Mouse (Mus musculus): Measurements from ENCODE around the gene Wfdc11. TPM values are rescaled to one million over a fixed set of nuclear protein-coding genes. Genes with fewer than 3 reads are reported as not detected.

Wfdc11 gene
- total RNA-seq, 1 experiment, result not detected

GRCm38 (mm10) chr2:164684807-164685206 is 10.9 kb upstream of the Wfdc11 start, which contains the start of gene Wfdc13:
Wfdc13 (plus strand) TSS chr2:164685107.
- H3K27ac ChIP-seq (ENCODE audit: insufficient read depth, low read depth, low read length, poor library complexity, severe bottlenecking), result no peak within 1 kb of the TSS
- in situ Hi-C loops (cut with MboI; ENCODE audit: low sequenced_read_pairs in 2 of 2, unreplicated experiment in 2 of 2), result no loop called here
- no peaks in the 10 kb centered on the region for H3K4me1 ChIP-seq (ENCODE audit: control insufficient read depth in 2 of 2, insufficient read depth in 2 of 2, low read length in 2 of 2, poor library complexity in 1 of 2)
- no peak for TF ChIP-seq HCFC1 (IDR thresholded peaks at IDR 0.05; ENCODE audit: borderline replicate concordance, insufficient read depth, low read length)
- TF ChIP-seq ZNF384 (IDR thresholded peaks at IDR 0.05; ENCODE audit: low read depth, low read length), result no peak
- no peak for TF ChIP-seq MAFK (IDR thresholded peaks at IDR 0.05; ENCODE audit: insufficient read depth, low read depth, low read length)
- no peak for TF ChIP-seq CHD2 (IDR thresholded peaks at IDR 0.05; ENCODE audit: low read depth, low read length)
- no peak for TF ChIP-seq ZC3H11A (IDR thresholded peaks at IDR 0.05; ENCODE audit: borderline replicate concordance, low read depth, low read length)
- H3K9me3 ChIP-seq (ENCODE audit: control insufficient read depth, insufficient read depth, low read depth, low read length), result no peaks in the 10 kb centered on the region
- H3K9ac ChIP-seq (ENCODE audit: insufficient read depth, low read depth, low read length, poor library complexity, severe bottlenecking), result no peak within 1 kb of the TSS
- H3K4me3 ChIP-seq (ENCODE audit: insufficient read depth in 1 of 2, low read depth in 1 of 2, low read length in 2 of 2, poor library complexity in 1 of 2, severe bottlenecking in 1 of 2), result no peak within 1 kb of the TSS
- no peaks in the 10 kb centered on the region for H3K36me3 ChIP-seq (ENCODE audit: control insufficient read depth, insufficient read depth, low read length, poor library complexity, severe bottlenecking)
- DNase-seq (ENCODE audit: low read depth, low spot score), result no peak

- H3K9me3 ChIP-seq (ENCODE audit: control insufficient read depth, insufficient read depth, low read depth, low read length), result no peaks in the 10 kb centered on the region
- in situ Hi-C loops (cut with MboI; ENCODE audit: low sequenced_read_pairs in 2 of 2, unreplicated experiment in 2 of 2), result no loop called here
- H3K4me3 ChIP-seq (ENCODE audit: insufficient read depth in 1 of 2, low read depth in 1 of 2, low read length in 2 of 2, poor library complexity in 1 of 2, severe bottlenecking in 1 of 2), result no peak overlapping the region
- no peaks in the 10 kb centered on the region for H3K36me3 ChIP-seq (ENCODE audit: control insufficient read depth, insufficient read depth, low read length, poor library complexity, severe bottlenecking)
- no peak overlapping the region for H3K9ac ChIP-seq (ENCODE audit: insufficient read depth, low read depth, low read length, poor library complexity, severe bottlenecking)
- no peaks in the 10 kb centered on the region; a peak in 1 of 4 replicates for H3K4me1 ChIP-seq (ENCODE audit: control insufficient read depth in 2 of 2, insufficient read depth in 2 of 2, low read length in 2 of 2, poor library complexity in 1 of 2)
- no peak overlapping the region for H3K27ac ChIP-seq (ENCODE audit: insufficient read depth, low read depth, low read length, poor library complexity, severe bottlenecking)
- no peak for DNase-seq (ENCODE audit: low read depth, low spot score)
- TF ChIP-seq CHD2 (IDR thresholded peaks at IDR 0.05; ENCODE audit: low read depth, low read length), result no peak
- no peak for TF ChIP-seq HCFC1 (IDR thresholded peaks at IDR 0.05; ENCODE audit: borderline replicate concordance, insufficient read depth, low read length)
- no peak for TF ChIP-seq ZC3H11A (IDR thresholded peaks at IDR 0.05; ENCODE audit: borderline replicate concordance, low read depth, low read length)
- no peak for TF ChIP-seq ZNF384 (IDR thresholded peaks at IDR 0.05; ENCODE audit: low read depth, low read length)
- TF ChIP-seq MAFK (IDR thresholded peaks at IDR 0.05; ENCODE audit: insufficient read depth, low read depth, low read length), result no peak
Measured at GRCm38 (mm10) chr2:164679906-164680305, 6.0 kb upstream of the Wfdc11 start.

- H3K27ac ChIP-seq (ENCODE audit: insufficient read depth, low read depth, low read length, poor library complexity, severe bottlenecking), result no peak overlapping the region
Measured at GRCm38 (mm10) chr2:164678848-164679625, 5.2 kb upstream of the Wfdc11 start.

GRCm38 (mm10) chr2:164676916-164677685 is 3.2 kb upstream of the Wfdc11 start:
- TF ChIP-seq ZC3H11A (IDR thresholded peaks at IDR 0.05; ENCODE audit: borderline replicate concordance, low read depth, low read length) (no peak), MAFK (IDR thresholded peaks at IDR 0.05; ENCODE audit: insufficient read depth, low read depth, low read length) (no peak), HCFC1 (IDR thresholded peaks at IDR 0.05; ENCODE audit: borderline replicate concordance, insufficient read depth, low read length) (no peak), ZNF384 (IDR thresholded peaks at IDR 0.05; ENCODE audit: low read depth, low read length) (no peak), CHD2 (IDR thresholded peaks at IDR 0.05; ENCODE audit: low read depth, low read length) (no peak)
- H3K36me3 ChIP-seq (ENCODE audit: control insufficient read depth, insufficient read depth, low read length, poor library complexity, severe bottlenecking), result no peaks in the 10 kb centered on the region
- H3K9ac ChIP-seq (ENCODE audit: insufficient read depth, low read depth, low read length, poor library complexity, severe bottlenecking), result no peak overlapping the region
- DNase-seq (ENCODE audit: low read depth, low spot score), result no peak
- H3K9me3 ChIP-seq (ENCODE audit: control insufficient read depth, insufficient read depth, low read depth, low read length), result no peaks in the 10 kb centered on the region
- in situ Hi-C loops (cut with MboI; ENCODE audit: low sequenced_read_pairs in 2 of 2, unreplicated experiment in 2 of 2), result no loop called here
- H3K4me1 ChIP-seq (ENCODE audit: control insufficient read depth in 2 of 2, insufficient read depth in 2 of 2, low read length in 2 of 2, poor library complexity in 1 of 2), result no peaks in the 10 kb centered on the region; a peak in 1 of 4 replicates
- no peak overlapping the region for H3K27ac ChIP-seq (ENCODE audit: insufficient read depth, low read depth, low read length, poor library complexity, severe bottlenecking)
- no peak overlapping the region for H3K4me3 ChIP-seq (ENCODE audit: insufficient read depth in 1 of 2, low read depth in 1 of 2, low read length in 2 of 2, poor library complexity in 1 of 2, severe bottlenecking in 1 of 2)

More at GRCm38 (mm10) chr2:164678848-164679625, 5.2 kb upstream of the Wfdc11 start:
- H3K4me1 ChIP-seq (ENCODE audit: control insufficient read depth in 2 of 2, insufficient read depth in 2 of 2, low read length in 2 of 2, poor library complexity in 1 of 2), result no peaks in the 10 kb centered on the region; a peak in 1 of 4 replicates
- TF ChIP-seq HCFC1 (IDR thresholded peaks at IDR 0.05; ENCODE audit: borderline replicate concordance, insufficient read depth, low read length) (no peak), CHD2 (IDR thresholded peaks at IDR 0.05; ENCODE audit: low read depth, low read length) (no peak), ZC3H11A (IDR thresholded peaks at IDR 0.05; ENCODE audit: borderline replicate concordance, low read depth, low read length) (no peak), MAFK (IDR thresholded peaks at IDR 0.05; ENCODE audit: insufficient read depth, low read depth, low read length) (no peak), ZNF384 (IDR thresholded peaks at IDR 0.05; ENCODE audit: low read depth, low read length) (no peak)
- H3K36me3 ChIP-seq (ENCODE audit: control insufficient read depth, insufficient read depth, low read length, poor library complexity, severe bottlenecking), result no peaks in the 10 kb centered on the region
- in situ Hi-C loops (cut with MboI; ENCODE audit: low sequenced_read_pairs in 2 of 2, unreplicated experiment in 2 of 2), result no loop called here
- H3K9me3 ChIP-seq (ENCODE audit: control insufficient read depth, insufficient read depth, low read depth, low read length), result no peaks in the 10 kb centered on the region
- DNase-seq (ENCODE audit: low read depth, low spot score), result peak; percentile 56
- H3K9ac ChIP-seq (ENCODE audit: insufficient read depth, low read depth, low read length, poor library complexity, severe bottlenecking), result no peak overlapping the region
- H3K4me3 ChIP-seq (ENCODE audit: insufficient read depth in 1 of 2, low read depth in 1 of 2, low read length in 2 of 2, poor library complexity in 1 of 2, severe bottlenecking in 1 of 2), result peak overlapping the region in 1 of 2 experiments; percentile 29; a peak in 1 of 4 replicates

All from ES-E14 (cell line).